Mouse (Mus musculus): ENCODE measurements around the gene Sgsm1. TPM values are rescaled to one million over a fixed set of nuclear protein-coding genes. Genes with fewer than 3 reads are reported as not detected.
A peak's percentile ranks its signal among the peaks of the same experiment; 100 is the strongest.

Sgsm1 gene
- polyA plus RNA-seq, 1 experiment: 0.08 TPM

GRCm38 (mm10) chr5:113286048-113286447 lies 24.5 kb downstream of the Sgsm1 start:
- TF ChIP-seq POLR2A (IDR thresholded peaks at IDR 0.05; ENCODE audit: low read depth, low read length) (no peak), CTCF (IDR thresholded peaks at IDR 0.05; ENCODE audit: extremely low read depth, insufficient read depth, insufficient read length, insufficient replicate concordance) (no peak)
- no peak overlapping the region for H3K27ac ChIP-seq (ENCODE audit: insufficient read depth, low read length)
- H3K27me3 ChIP-seq (ENCODE audit: control insufficient read depth, insufficient read depth, low read length): no peaks in the 10 kb centered on the region
- DNase-seq (ENCODE audit: low read depth in 1 of 2, low spot score in 2 of 2): no peak
- no peak overlapping the region for H3K4me3 ChIP-seq (ENCODE audit: extremely low read depth, insufficient read depth, insufficient read length)
- no peaks in the 10 kb centered on the region for H3K36me3 ChIP-seq (ENCODE audit: control insufficient read depth, insufficient read depth, low read length)
- H3K4me1 ChIP-seq (ENCODE audit: control insufficient read depth, insufficient read depth, insufficient read length): peaks cover 12% of the 10 kb centered on the region; the same call in 1 of the 2 replicates
- WGBS: 90% methylated on average over 11 of the region's 11 CpGs

- DNase-seq (ENCODE audit: low read depth in 1 of 2, low spot score in 2 of 2): no peak
- no peaks in the 10 kb centered on the region for H3K36me3 ChIP-seq (ENCODE audit: control insufficient read depth, insufficient read depth, low read length)
- H3K27ac ChIP-seq (ENCODE audit: insufficient read depth, low read length): no peak overlapping the region
- WGBS: 83% methylated on average over 16 of the region's 16 CpGs
- H3K27me3 ChIP-seq (ENCODE audit: control insufficient read depth, insufficient read depth, low read length): no peaks in the 10 kb centered on the region
- H3K4me3 ChIP-seq (ENCODE audit: extremely low read depth, insufficient read depth, insufficient read length): no peak overlapping the region
- peaks cover 12% of the 10 kb centered on the region; the same call in 1 of the 2 replicates for H3K4me1 ChIP-seq (ENCODE audit: control insufficient read depth, insufficient read depth, insufficient read length)
- no peak for TF ChIP-seq POLR2A (IDR thresholded peaks at IDR 0.05; ENCODE audit: low read depth, low read length)
- TF ChIP-seq CTCF (IDR thresholded peaks at IDR 0.05; ENCODE audit: extremely low read depth, insufficient read depth, insufficient read length, insufficient replicate concordance): no peak
Measured at GRCm38 (mm10) chr5:113285541-113285940, 25.0 kb downstream of the Sgsm1 start.

GRCm38 (mm10) chr5:113283726-113284125 lies 26.9 kb downstream of the Sgsm1 start:
- H3K4me3 ChIP-seq (ENCODE audit: extremely low read depth, insufficient read depth, insufficient read length): no peak overlapping the region
- peak in 1 of 2 experiments; percentile 22 for DNase-seq (ENCODE audit: low read depth in 1 of 2, low spot score in 2 of 2)
- H3K36me3 ChIP-seq (ENCODE audit: control insufficient read depth, insufficient read depth, low read length): no peaks in the 10 kb centered on the region
- WGBS: 9% methylated on average over 2 of the region's 2 CpGs
- H3K4me1 ChIP-seq (ENCODE audit: control insufficient read depth, insufficient read depth, insufficient read length): peaks cover 12% of the 10 kb centered on the region; the same call in 1 of the 2 replicates
- no peak overlapping the region for H3K27ac ChIP-seq (ENCODE audit: insufficient read depth, low read length)
- TF ChIP-seq CTCF (IDR thresholded peaks at IDR 0.05; ENCODE audit: extremely low read depth, insufficient read depth, insufficient read length, insufficient replicate concordance): no peak
- no peak for TF ChIP-seq POLR2A (IDR thresholded peaks at IDR 0.05; ENCODE audit: low read depth, low read length)
- H3K27me3 ChIP-seq (ENCODE audit: control insufficient read depth, insufficient read depth, low read length): no peaks in the 10 kb centered on the region

GRCm38 (mm10) chr5:113281557-113281956 lies 29.0 kb downstream of the Sgsm1 start:
- Histone ChIP-seq H3K27ac (ENCODE audit: insufficient read depth, low read length) (no peak overlapping the region), H3K4me1 (ENCODE audit: control insufficient read depth, insufficient read depth, insufficient read length) (peaks cover 12% of the 10 kb centered on the region; the same call in 1 of the 2 replicates), H3K36me3 (ENCODE audit: control insufficient read depth, insufficient read depth, low read length) (no peaks in the 10 kb centered on the region), H3K27me3 (ENCODE audit: control insufficient read depth, insufficient read depth, low read length) (no peaks in the 10 kb centered on the region), H3K4me3 (ENCODE audit: extremely low read depth, insufficient read depth, insufficient read length) (no peak overlapping the region)
- no peak for DNase-seq (ENCODE audit: low read depth in 1 of 2, low spot score in 2 of 2)
- TF ChIP-seq CTCF (IDR thresholded peaks at IDR 0.05; ENCODE audit: extremely low read depth, insufficient read depth, insufficient read length, insufficient replicate concordance) (no peak), POLR2A (IDR thresholded peaks at IDR 0.05; ENCODE audit: low read depth, low read length) (no peak)
- 94% methylated on average over 7 of the region's 7 CpGs for WGBS

GRCm38 (mm10) chr5:113280138-113280856 lies 30.3 kb downstream of the Sgsm1 start:
- no peak overlapping the region for H3K4me3 ChIP-seq (ENCODE audit: extremely low read depth, insufficient read depth, insufficient read length)
- no peak overlapping the region for H3K27ac ChIP-seq (ENCODE audit: insufficient read depth, low read length)
- peaks cover 12% of the 10 kb centered on the region; the same call in 1 of the 2 replicates for H3K4me1 ChIP-seq (ENCODE audit: control insufficient read depth, insufficient read depth, insufficient read length)
- WGBS: 73% methylated on average over 15 of the region's 15 CpGs
- H3K27me3 ChIP-seq (ENCODE audit: control insufficient read depth, insufficient read depth, low read length): no peaks in the 10 kb centered on the region
- TF ChIP-seq POLR2A (IDR thresholded peaks at IDR 0.05; ENCODE audit: low read depth, low read length): no peak
- TF ChIP-seq CTCF (IDR thresholded peaks at IDR 0.05; ENCODE audit: extremely low read depth, insufficient read depth, insufficient read length, insufficient replicate concordance): no peak
- DNase-seq (ENCODE audit: low read depth in 1 of 2, low spot score in 2 of 2): no peak
- no peaks in the 10 kb centered on the region for H3K36me3 ChIP-seq (ENCODE audit: control insufficient read depth, insufficient read depth, low read length)

GRCm38 (mm10) chr5:113275839-113276238 lies 34.7 kb downstream of the Sgsm1 start:
- WGBS: 89% methylated on average over 10 of the region's 10 CpGs
- no peak for TF ChIP-seq POLR2A (IDR thresholded peaks at IDR 0.05; ENCODE audit: low read depth, low read length)
- no peak for TF ChIP-seq CTCF (IDR thresholded peaks at IDR 0.05; ENCODE audit: extremely low read depth, insufficient read depth, insufficient read length, insufficient replicate concordance)
- Histone ChIP-seq H3K4me1 (ENCODE audit: control insufficient read depth, insufficient read depth, insufficient read length) (no peaks in the 10 kb centered on the region), H3K27ac (ENCODE audit: insufficient read depth, low read length) (no peak overlapping the region), H3K36me3 (ENCODE audit: control insufficient read depth, insufficient read depth, low read length) (no peaks in the 10 kb centered on the region), H3K4me3 (ENCODE audit: extremely low read depth, insufficient read depth, insufficient read length) (no peak overlapping the region), H3K27me3 (ENCODE audit: control insufficient read depth, insufficient read depth, low read length) (no peaks in the 10 kb centered on the region)
- no peak for DNase-seq (ENCODE audit: low read depth in 1 of 2, low spot score in 2 of 2)

GRCm38 (mm10) chr5:113271207-113271811 lies 39.3 kb downstream of the Sgsm1 start:
- no peak for TF ChIP-seq CTCF (IDR thresholded peaks at IDR 0.05; ENCODE audit: extremely low read depth, insufficient read depth, insufficient read length, insufficient replicate concordance)
- Histone ChIP-seq H3K4me1 (ENCODE audit: control insufficient read depth, insufficient read depth, insufficient read length) (no peaks in the 10 kb centered on the region), H3K27me3 (ENCODE audit: control insufficient read depth, insufficient read depth, low read length) (no peaks in the 10 kb centered on the region), H3K27ac (ENCODE audit: insufficient read depth, low read length) (no peak overlapping the region), H3K36me3 (ENCODE audit: control insufficient read depth, insufficient read depth, low read length) (no peaks in the 10 kb centered on the region), H3K4me3 (ENCODE audit: extremely low read depth, insufficient read depth, insufficient read length) (no peak overlapping the region)
- 85% methylated on average over 11 of the region's 11 CpGs for WGBS
- DNase-seq (ENCODE audit: low read depth in 1 of 2, low spot score in 2 of 2): no peak
